Mouse (Mus musculus) retina, postnatal 1 day (tissue): ENCODE results near the gene B3gat2.

Source experiments
- DNase-seq: peaks from one replicate; pipeline ENCODE4 v3.0.0-alpha.2; 2012

B3gat2 gene

GRCm38 (mm10) chr1:23761502-23762135, at the start of gene B3gat2:
Gene B3gat2, plus strand, starts transcription at chr1:23761753.
- DNase-seq = peak; percentile 80

GRCm38 (mm10) chr1:23720326-23720725, 41.2 kb upstream of the B3gat2 start:
- no peak for DNase-seq

- DNase-seq = no peak
Measured at GRCm38 (mm10) chr1:23721036-23721435, 40.5 kb upstream of the B3gat2 start.

- DNase-seq = peak; percentile 14
Measured at GRCm38 (mm10) chr1:23722469-23723372, 38.8 kb upstream of the B3gat2 start.

GRCm38 (mm10) chr1:23731324-23731723, 30.2 kb upstream of the B3gat2 start:
- DNase-seq = no peak

- DNase-seq = no peak
Measured at GRCm38 (mm10) chr1:23750864-23751532, 10.6 kb upstream of the B3gat2 start.

- no peak for DNase-seq
Measured at GRCm38 (mm10) chr1:23753091-23753490, 8.5 kb upstream of the B3gat2 start.

- no peak for DNase-seq
Measured at GRCm38 (mm10) chr1:23753591-23753990, 8.0 kb upstream of the B3gat2 start.

- no peak for DNase-seq
Measured at GRCm38 (mm10) chr1:23754340-23754739, 7.2 kb upstream of the B3gat2 start.

GRCm38 (mm10) chr1:23754967-23755366, 6.6 kb upstream of the B3gat2 start:
- DNase-seq = no peak

GRCm38 (mm10) chr1:23762136-23762687, 659 bp downstream of the B3gat2 start:
- DNase-seq = peak; percentile 66

GRCm38 (mm10) chr1:23762782-23763630, 1.5 kb downstream of the B3gat2 start:
- DNase-seq = peak; percentile 96

- DNase-seq = peak; percentile 47
Measured at GRCm38 (mm10) chr1:23763726-23764125, 2.2 kb downstream of the B3gat2 start.

GRCm38 (mm10) chr1:23764710-23765109, 3.2 kb downstream of the B3gat2 start:
- no peak for DNase-seq

GRCm38 (mm10) chr1:23773039-23773438, 11.5 kb downstream of the B3gat2 start:
- DNase-seq = no peak

- DNase-seq = peak; percentile 82
Measured at GRCm38 (mm10) chr1:23792737-23793533, 31.4 kb downstream of the B3gat2 start.

- DNase-seq = no peak
Measured at GRCm38 (mm10) chr1:23798306-23798705, 36.8 kb downstream of the B3gat2 start.

- peak; percentile 27 for DNase-seq
Measured at GRCm38 (mm10) chr1:23821615-23822014, 60.1 kb downstream of the B3gat2 start.

GRCm38 (mm10) chr1:23826887-23827758, 65.6 kb downstream of the B3gat2 start:
- DNase-seq = peak; percentile 76

GRCm38 (mm10) chr1:23834246-23834645, 72.7 kb downstream of the B3gat2 start:
- no peak for DNase-seq
